Mouse (Mus musculus) layer of hippocampus, adult 9-10 months (tissue): ENCODE results near the gene Kcnk1.

Experiments
- DNase-seq: peaks from one replicate; pipeline ENCODE4 v3.0.0; 2022; ENCODE audit warnings: low spot score

Kcnk1 gene

DNA sequence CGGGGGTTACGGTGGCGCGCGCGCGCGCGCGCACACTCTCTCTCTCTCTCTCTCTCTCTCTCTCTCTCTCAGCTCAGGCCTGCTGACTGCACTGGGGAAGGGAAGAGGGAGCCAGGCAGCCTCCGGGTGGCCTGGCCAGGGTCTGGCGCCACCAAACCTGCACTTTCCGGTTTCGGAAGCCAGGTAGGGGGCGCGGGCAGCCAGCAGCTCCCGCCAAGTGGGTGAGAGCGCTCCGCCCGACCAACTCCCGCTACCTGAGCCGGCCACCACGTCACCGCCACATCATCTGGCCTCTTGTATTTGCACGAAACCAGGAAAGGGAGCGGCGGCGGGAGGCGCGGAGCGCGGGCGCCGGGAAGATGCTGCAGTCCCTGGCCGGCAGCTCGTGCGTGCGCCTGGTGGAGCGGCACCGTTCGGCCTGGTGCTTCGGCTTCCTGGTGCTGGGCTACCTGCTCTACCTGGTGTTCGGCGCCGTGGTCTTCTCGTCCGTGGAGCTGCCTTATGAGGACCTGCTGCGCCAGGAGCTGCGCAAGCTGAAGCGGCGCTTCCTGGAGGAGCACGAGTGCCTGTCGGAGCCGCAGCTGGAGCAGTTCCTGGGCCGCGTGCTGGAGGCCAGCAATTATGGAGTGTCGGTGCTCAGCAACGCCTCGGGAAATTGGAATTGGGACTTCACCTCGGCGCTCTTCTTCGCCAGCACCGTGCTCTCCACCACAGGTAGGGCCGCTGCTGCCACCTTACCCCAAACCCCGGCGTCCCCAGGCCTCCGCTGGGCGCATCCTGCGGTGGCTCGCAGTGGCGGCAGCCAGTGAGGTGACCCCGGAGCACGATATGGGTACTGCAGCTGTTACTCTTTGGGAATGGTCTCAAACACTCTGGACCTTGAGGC is at the start of gene Kcnk1:
Gene Kcnk1 (plus strand): TSS at position 70 of the 886 bp plus-strand sequence.
- no peak for DNase-seq

DNA sequence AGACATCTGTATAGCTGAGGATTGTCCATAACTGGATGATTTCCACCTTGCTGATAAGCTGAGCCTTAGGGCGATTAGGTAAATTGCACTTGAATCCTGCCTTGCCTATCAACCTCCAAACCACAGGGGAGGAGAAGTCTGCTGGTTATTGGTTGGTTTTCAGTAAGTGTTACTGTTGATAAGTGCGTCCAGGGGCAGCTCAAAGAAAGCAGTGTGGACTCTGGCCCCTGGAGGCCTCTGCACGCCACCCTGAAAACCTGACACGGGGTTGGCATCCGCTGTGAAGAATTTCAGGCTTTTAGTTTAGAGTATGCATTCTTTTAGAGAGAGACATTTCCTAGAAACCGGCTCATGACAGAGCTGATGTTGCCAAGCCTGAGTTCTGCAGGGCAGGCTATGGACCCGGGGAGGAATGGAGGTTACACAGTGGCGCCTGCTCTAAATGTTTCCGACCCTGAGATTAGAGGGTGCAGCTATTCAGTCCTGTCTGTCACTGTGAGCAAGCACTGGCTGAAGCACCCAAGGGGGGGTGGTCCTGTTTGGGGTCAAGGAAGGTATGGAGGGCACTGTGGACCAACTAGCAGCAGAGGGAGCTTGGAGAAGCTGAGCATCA is 46.2 kb upstream of the Kcnk1 start:
- DNase-seq = no peak

DNA sequence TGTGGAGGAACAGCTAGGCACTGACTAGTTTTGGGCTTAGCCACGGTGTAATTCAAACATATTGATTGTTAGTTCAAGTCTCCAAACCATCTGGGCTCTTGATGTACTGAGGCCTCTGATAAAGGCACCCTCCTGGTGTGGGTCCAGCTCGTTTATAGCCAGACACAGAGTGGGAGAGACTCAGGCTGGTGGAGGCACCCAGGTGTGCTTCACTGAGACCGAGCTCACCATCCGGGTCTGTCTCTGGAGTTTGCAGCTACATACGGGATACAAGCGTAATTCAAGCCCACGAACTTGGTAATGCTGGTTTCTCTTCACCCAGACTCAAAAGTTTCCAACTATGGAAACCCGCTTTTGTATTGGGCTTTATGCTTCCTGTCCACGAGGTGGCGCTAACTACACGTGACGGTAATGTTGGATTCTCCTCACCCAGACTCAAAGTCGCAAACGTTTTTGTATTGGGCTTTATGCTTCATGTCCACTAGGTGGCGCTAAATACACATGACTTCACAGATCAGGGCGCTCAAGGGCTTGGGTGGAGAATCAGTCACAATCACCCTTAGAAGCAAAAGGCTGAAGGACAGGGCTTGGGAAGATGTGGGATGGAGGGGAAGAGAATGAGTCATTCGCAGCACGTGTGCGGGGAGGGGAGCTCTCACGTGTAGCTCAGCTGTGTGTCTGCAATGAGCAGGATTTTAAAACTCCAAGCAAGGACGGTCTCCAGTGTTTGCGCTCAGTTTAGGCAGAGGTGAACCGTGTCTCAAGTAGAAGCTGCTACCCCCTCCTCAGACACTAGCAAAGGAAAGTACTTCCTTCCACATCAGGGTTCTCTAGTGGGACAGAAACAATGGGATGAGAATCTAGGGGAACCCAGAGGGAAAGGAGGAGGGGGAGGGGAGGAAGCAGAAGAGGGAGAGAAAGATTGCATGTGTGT is 44.7 kb upstream of the Kcnk1 start:
- DNase-seq = peak; percentile 85

DNA sequence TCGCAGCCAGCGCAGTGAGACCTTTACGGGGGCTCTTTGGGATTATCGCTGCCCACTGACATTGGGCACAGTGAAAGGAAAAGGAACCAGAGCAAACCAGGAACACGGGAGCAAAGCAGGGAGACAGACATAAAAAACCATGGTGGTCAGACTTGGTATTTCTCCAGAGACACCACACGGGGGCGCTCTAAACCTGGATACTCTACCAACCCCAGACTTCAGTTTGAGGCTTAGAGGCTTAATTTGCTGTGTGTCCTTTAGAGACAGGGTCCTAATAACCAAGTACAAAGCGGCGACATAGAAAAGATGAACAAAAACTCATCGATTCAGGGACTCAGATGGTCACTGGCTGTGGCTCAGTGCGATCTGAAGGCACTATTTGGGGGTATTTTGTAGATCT is 39.3 kb upstream of the Kcnk1 start:
- no peak for DNase-seq

DNA sequence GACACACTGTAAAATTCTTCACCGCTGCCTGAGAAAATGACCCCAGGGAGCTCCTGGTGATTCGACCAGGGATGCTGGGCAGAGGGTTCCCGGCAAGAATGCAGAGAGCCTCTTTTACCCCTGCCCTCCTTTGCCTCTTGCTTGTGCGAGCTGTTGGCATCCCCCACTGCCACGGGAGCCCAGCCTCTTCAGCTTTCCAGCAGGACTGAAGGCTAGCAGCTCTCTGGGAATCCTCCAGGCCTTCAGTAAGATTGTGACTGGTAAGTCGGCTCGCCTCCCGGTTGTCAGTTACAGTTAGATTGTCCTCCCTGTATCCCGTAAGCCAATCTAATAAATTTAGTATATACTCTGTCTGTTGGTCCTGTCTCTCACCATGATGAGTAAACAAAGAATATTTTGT is 38.2 kb upstream of the Kcnk1 start:
- DNase-seq = no peak

DNA sequence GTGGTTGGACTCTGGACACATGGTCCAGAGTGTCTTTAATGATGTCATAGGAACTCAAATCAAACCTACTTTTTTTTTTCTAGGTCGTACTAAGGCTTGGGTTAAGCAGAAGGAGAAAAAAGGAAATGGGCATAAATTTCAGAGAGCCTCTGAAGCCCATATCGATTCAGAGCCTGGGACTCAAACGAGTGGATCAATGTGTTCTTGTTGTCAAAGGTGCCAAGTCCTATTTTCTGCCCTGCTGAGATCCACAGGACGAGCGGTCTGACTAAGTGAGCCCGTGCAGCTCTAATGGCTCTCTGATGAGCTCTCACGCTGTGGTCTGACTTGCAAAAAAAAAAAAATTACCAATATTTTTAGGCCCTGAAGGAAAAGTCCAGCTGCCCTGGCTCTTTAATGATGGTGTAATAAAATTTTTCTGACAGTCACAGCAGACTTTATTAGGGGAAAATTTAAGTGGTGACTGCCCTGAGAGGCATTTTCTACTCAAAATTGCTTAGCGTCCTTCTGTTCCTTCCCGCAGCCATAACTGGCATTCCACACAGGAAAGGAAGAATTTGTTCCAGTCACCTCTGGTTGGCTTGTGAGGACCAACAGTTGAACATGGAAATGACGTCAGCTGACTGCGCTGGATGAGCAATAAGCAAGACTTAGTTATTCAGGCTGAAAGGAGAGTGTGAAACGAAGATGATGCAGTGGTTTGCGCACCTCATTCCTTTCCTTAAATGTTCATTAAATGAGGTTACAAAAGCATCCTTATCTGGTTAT is 37.6 kb upstream of the Kcnk1 start:
- DNase-seq = no peak

DNA sequence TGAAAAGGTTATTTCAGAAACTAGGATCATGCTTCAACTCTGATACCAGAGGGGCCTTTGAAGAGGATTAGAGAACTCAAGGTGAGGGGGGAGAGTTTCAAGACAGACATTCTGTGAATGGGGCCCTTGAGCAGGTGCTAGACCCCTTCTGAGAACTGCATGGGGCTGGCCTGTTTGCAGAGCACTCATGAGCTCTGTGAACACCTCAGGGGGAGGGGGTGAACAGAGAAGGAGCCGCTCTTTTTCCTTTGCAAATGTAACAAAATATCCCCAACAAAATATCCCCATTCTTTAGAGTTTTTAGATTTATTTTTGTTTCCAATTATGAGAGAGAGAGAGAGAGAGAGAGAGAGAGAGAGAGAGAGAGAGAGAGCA is 37.0 kb upstream of the Kcnk1 start:
- no peak for DNase-seq

DNA sequence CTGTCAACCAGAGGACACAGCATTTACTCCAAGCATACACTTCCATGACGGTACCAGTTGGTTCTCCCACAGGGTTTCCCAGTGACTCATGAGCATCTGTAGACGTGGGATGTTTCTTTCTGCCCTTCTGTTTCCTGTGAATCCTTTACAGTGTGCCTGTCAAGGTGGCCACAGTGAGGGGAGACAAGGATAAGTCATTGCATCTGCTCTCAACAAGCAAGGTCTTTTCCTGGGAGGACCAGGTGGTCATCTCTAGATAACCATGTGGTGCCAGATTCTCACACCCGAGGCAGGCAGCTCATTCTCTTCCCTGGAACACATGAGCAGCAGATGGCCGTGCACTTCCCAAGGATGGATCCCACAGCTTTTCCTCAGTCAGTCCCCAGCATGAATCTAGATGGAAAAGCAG is 35.6 kb upstream of the Kcnk1 start:
- peak; percentile 74 for DNase-seq

DNA sequence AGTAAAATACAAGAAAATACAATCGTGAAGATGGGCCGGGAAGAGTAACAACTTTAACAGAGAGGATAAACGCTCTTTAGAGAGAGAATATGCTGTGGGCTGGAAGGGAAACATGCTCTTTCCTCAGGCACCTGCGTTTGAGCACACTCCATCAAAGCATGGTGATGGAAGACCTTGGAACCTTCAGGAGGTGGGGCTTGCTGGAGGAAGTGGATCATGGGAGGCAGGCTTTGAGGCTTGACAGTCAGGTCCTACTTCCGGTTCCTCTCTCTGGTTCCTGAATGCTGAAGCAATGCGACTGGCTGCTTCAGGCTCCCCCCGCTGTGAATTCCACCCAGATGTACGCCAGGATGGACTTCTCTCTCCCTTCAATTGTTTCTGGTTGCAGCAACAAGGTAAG is 34.9 kb upstream of the Kcnk1 start:
- DNase-seq = no peak

DNA sequence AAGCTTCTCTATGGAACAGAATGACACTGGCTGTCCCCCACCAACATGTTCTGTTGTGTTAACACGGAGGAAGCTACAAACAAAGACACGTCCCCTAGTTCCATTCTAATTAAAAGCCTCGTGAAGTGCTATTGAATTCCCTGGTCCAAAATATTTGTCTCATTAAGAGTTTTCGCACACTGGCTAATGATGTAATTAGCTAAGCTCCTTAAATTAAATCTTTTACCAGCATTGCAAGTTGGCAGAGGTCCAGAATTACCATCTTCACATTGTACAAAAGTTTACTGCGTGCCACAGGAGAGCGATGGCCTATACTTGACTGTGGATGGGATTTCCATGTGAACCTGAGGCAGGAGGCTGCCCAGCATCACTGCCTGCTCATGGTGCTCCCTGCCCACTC is 33.2 kb upstream of the Kcnk1 start:
- DNase-seq = no peak

DNA sequence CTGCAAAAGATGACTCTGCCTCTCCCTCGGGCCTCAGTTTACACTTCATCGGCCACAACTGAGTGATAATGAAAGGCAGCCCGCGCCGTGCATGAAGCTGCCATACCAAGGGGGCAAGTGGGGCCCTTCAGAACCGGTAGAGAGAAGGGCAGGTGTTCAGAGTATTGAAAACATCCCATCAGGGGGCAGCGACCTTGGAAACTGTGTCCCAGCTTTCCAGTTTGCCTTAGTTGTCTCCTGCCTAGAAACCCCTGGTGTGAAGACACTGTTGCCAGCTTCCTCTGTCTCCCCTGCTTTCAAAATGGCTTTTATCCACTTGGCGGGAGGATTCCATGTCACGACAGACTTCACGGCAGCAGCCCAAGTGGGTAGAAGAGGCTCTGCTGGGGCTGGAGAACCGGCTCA is 31.2 kb upstream of the Kcnk1 start:
- no peak for DNase-seq

DNA sequence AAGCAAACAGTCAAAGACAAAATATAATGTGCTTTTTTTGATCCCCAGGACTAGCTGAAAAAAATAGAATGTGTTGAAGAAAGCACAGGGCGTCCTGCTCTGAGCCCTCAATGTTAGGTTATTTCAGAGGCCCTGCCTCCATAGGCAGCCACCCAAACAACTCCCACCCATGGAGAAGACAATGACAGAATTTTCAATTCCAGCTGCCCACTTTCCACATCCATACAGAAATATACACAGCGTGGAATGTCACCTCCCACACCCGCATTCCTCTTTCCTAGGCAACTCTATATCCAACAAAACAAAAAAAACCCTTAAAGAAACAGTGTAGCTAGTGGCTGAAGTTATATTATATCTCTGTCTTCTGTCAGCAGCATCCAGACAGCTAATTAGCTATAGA is 23.6 kb upstream of the Kcnk1 start:
- no peak for DNase-seq

DNA sequence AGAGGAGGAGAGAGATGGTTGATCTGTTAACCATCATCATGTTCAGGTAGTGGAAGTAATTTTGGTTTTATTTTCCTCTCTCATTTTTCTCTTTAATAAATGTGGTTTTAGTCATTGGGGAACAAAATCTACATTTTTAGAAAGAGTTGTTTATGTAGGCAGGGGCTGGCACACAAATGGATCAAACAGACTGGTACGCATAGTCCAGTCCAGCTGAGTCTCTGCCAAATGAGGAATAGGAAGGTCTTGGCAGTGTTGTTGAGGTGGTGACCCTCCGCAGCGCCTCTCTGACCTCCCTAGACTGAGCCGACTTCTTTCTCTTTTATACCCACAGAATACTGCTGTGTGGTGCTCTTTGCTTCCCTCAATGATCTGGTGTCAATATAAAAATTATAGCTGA is 19.0 kb upstream of the Kcnk1 start:
- DNase-seq = no peak

DNA sequence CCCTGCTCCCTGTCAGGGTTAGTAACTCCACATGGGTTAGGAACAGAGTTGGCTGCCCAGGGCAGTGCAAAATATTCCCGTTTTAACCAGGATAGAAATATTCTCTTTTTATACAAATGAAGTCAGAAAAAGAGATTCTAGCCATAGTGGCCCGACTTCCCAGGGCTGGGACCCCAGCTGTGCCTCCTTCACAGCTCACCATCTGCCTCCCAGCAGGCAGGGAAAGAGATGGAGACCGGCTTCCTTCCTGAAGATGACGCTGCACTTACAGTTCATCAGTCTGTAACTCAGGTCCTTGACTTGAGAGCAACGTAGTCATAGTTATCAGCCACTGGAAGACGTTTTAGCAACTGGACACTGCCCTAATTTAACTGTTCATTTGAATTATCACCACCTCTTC is 14.1 kb upstream of the Kcnk1 start:
- DNase-seq = no peak

DNA sequence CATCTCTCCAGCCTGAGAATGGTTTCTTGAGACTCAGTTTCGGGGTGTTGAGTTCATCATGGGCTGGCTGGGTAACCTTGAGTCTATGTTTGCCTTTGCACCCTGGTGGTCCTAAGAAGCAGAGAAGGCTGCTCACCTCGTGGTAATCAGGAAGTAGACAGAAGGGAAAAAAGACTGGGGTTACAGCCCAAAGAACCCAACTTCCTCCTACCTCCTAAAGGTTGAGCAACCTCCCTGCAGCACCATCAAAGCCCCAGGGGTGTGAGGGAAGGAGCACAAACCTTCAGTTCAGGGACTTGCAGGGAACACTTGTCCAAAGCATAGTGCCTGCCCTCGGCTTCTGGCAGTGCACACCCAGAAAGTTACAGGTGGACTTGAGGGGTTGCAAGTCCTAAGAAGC is 11.5 kb upstream of the Kcnk1 start:
- DNase-seq = no peak

DNA sequence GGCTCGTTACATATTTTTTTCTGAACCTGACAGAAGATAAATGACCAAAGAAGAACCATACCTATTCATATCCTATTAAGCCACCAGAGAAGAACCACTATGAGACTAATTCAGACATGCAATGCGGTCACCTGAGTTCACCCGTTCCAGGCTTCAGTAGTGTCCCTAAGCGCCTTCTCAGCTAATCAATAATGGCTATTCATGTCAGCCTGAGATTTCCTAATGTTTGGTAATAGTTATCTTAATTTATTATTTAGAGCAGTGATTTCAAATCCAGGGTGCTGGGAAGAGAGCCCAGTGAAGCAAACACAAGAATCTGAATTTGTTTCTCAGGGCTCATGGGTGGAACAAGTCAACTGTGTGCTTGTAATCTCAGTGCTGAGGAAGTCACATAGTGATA is 10.8 kb upstream of the Kcnk1 start:
- no peak for DNase-seq

DNA sequence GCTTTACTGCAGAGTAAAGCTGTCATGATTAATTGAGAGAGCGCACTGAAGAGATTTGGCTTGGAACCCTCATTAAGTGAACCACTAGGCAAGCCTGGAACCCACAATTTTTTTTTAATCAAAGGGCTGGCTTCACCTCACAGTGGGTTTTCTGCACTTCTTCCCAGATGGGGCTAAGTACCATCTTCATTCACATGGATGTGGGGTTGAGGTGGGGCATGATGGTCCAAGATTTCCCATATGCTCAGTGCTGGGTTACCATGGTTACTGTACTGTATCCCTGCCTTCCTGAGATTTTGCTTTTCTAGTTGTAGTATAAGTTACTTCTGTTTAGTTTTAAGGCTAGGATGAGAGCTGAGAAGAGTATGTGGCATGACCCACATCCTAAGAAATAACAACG is 9.6 kb upstream of the Kcnk1 start:
- no peak for DNase-seq

DNA sequence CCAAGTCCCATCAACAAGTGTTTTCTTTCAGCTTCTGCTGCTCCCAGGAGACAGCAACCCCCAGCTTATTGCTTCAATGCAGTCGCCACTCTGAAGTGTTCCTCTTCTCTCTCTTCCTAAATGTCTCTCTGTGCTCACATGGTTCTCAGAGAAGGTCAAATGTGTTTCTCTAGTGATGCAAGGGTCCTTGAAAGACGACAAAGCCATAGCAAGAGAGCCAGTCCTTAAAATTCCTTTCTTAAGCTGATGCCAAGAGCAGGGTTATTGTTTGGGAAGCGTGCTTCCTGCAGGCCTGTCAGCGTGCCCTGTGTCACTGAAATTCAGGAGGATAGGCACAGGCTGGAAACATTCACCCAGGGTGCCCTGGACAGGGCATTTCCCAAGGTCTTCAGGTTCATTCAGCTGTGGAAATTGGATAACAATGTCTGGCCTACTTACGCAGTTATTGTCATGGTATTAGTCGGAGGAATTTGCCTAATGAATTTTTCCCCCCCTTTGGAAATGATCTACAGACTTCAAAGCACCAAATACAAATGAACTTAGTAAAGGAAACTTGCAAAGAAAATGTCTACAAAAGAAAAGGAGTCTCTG is 7.9 kb upstream of the Kcnk1 start:
- DNase-seq = no peak

DNA sequence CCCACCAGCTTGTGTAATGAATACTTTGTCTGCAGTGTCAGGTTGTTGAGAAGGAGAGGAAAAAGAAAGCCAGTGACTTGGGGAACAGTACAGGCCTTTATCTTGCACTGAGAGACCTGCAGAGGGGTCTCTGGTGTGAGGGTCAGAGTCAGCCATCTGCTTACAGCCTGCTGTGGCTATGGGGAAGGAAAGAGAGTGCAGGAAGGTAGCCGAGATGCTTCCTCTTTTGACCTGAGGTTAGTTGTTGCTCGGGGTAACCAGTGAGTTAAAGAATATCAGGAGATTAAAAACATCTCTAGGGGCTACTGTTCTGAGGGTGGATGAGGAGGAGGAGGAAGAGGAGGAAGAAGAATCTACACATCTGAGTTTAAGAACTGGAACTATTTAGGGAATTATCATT is 7.0 kb upstream of the Kcnk1 start:
- no peak for DNase-seq

DNA sequence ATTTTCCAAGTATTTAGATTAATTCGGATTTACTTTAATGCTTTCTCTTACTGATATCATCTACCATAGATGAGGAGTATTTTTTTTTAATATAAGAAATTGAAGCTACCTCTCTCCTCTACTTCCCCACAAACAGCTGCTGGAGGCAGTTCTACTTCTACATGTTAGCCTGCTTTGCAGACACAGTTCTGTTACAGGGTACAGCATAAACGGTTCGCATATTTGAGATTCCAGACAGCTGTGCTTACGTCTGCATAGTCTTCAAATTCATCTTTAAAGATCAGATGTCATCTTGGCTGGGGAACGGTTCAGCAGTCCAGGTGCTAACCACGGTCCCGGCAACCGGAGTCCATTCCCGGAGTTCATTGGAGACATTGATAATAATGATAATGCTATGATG is 1.3 kb upstream of the Kcnk1 start:
- no peak for DNase-seq

DNA sequence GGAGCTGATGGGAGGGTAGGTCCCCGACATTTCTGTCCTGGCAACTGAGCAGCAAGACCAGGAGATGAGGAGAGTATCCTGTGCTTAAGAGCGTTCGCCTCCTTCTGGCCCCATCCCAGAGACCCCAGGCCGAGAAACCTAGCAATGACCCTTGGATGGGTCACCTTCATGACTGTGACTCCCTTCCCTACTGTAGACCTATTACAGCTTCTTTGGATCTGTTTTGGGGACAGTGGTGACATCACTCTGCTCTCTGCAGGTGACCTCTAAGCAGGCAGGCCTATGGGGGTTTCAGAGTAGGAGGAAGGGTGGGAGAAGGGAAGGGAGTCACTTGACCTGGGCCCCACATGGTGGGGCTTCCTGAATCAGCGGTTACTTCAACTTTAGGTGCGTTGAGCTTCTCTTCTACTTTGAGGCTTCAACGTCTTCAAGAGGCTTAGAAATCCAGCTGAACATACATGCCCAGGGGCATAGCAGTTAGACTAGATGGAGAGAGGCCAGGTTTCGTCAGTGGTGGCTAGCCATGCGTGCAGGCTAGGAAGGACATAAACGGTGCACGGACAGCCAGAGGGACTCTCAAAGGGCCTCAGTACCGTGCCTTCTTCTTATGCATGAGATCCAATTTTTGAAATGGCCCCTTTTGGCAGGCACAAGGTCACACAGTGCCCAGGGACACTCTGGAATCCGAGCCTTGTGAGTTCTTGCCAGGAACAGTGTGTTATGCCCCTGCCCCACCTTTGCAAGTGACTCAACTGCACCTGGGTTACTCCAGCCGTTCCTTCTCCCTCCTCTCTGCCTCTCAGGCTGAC is 1.3 kb downstream of the Kcnk1 start:
- DNase-seq = no peak
